Mouse (Mus musculus): Measurements from ENCODE around the gene Gm36028. TPM values are rescaled to one million over a fixed set of nuclear protein-coding genes. Genes with fewer than 3 reads are reported as not detected.

Gm36028 gene
- polyA plus RNA-seq, 1 experiment from 2014 or later: 0.43 TPM

- WGBS: 91% methylated on average over 4 of the region's 4 CpGs
- no peak overlapping the region for H3K27ac ChIP-seq (ENCODE audit: low read length)
- H3K9ac ChIP-seq (ENCODE audit: low read length): no peak overlapping the region
- no peaks in the 10 kb centered on the region for H3K4me1 ChIP-seq (replicated peaks; ENCODE audit: control insufficient read depth, insufficient read depth, low read length)
- no peak overlapping the region for H3K4me3 ChIP-seq (ENCODE audit: low read length)
- no peaks in the 10 kb centered on the region for H3K27me3 ChIP-seq (ENCODE audit: control insufficient read depth, insufficient read depth, low read depth, low read length)
- peaks cover 43% of the 10 kb centered on the region for H3K36me3 ChIP-seq (ENCODE audit: control insufficient read depth, insufficient read depth, low read length)
- no peak for ATAC-seq (ENCODE audit: low read depth)
- no peaks in the 10 kb centered on the region for H3K9me3 ChIP-seq (ENCODE audit: control insufficient read depth, low read length)
- H3K4me2 ChIP-seq (ENCODE audit: low read depth, low read length): no peak overlapping the region
These were observed 18.9 kb upstream of the Gm36028 start for GRCm38 (mm10) chr16:37879750-37880419.

GRCm38 (mm10) chr16:37878951-37879505 is 18.1 kb upstream of the Gm36028 start:
- no peak overlapping the region for H3K4me2 ChIP-seq (ENCODE audit: low read depth, low read length)

GRCm38 (mm10) chr16:37877406-37877805 is 16.5 kb upstream of the Gm36028 start:
- no peak for ATAC-seq (ENCODE audit: low read depth)
- H3K9ac ChIP-seq (ENCODE audit: low read length): no peak overlapping the region
- WGBS: 91% methylated on average over 3 of the region's 3 CpGs
- no peak overlapping the region for H3K4me2 ChIP-seq (ENCODE audit: low read depth, low read length)
- H3K27me3 ChIP-seq (ENCODE audit: control insufficient read depth, insufficient read depth, low read depth, low read length): no peaks in the 10 kb centered on the region
- H3K9me3 ChIP-seq (ENCODE audit: control insufficient read depth, low read length): no peaks in the 10 kb centered on the region
- 0 out of 2 replicates have a peak, but pooled peaks cover 2% of the 10 kb centered on the region for H3K4me1 ChIP-seq (replicated peaks; ENCODE audit: control insufficient read depth, insufficient read depth, low read length)
- no peak overlapping the region for H3K4me3 ChIP-seq (ENCODE audit: low read length)
- no peak overlapping the region for H3K27ac ChIP-seq (ENCODE audit: low read length)
- peaks cover 29% of the 10 kb centered on the region for H3K36me3 ChIP-seq (ENCODE audit: control insufficient read depth, insufficient read depth, low read length)

More at GRCm38 (mm10) chr16:37878951-37879505, 18.1 kb upstream of the Gm36028 start:
- Histone ChIP-seq H3K4me1 (replicated peaks; ENCODE audit: control insufficient read depth, insufficient read depth, low read length) (0 out of 2 replicates have a peak, but pooled peaks cover 2% of the 10 kb centered on the region), H3K36me3 (ENCODE audit: control insufficient read depth, insufficient read depth, low read length) (peaks cover 41% of the 10 kb centered on the region), H3K4me3 (ENCODE audit: low read length) (no peak overlapping the region), H3K27me3 (ENCODE audit: control insufficient read depth, insufficient read depth, low read depth, low read length) (no peaks in the 10 kb centered on the region), H3K27ac (ENCODE audit: low read length) (no peak overlapping the region), H3K9me3 (ENCODE audit: control insufficient read depth, low read length) (no peaks in the 10 kb centered on the region), H3K9ac (ENCODE audit: low read length) (no peak overlapping the region)
- whole genome bisulfite sequencing: 86% methylated on average over 7 of the region's 7 CpGs
- no peak for ATAC-seq (ENCODE audit: low read depth)

GRCm38 (mm10) chr16:37874501-37875235 is 13.7 kb upstream of the Gm36028 start:
- no peaks in the 10 kb centered on the region for H3K27me3 ChIP-seq (ENCODE audit: control insufficient read depth, insufficient read depth, low read depth, low read length)
- no peaks in the 10 kb centered on the region for H3K9me3 ChIP-seq (ENCODE audit: control insufficient read depth, low read length)
- peaks cover 18% of the 10 kb centered on the region for H3K4me1 ChIP-seq (replicated peaks; ENCODE audit: control insufficient read depth, insufficient read depth, low read length)
- H3K4me2 ChIP-seq (ENCODE audit: low read depth, low read length): no peak overlapping the region
- 73% methylated on average over 4 of the region's 4 CpGs for WGBS
- no peak overlapping the region for H3K4me3 ChIP-seq (ENCODE audit: low read length)
- ATAC-seq (ENCODE audit: low read depth): peak; percentile 56
- peaks cover 17% of the 10 kb centered on the region for H3K36me3 ChIP-seq (ENCODE audit: control insufficient read depth, insufficient read depth, low read length)
- no peak overlapping the region for H3K9ac ChIP-seq (ENCODE audit: low read length)
- 0 out of 2 replicates have a peak overlapping the region, but pooled peaks have one; percentile 27 for H3K27ac ChIP-seq (ENCODE audit: low read length)

GRCm38 (mm10) chr16:37871112-37871715 is 10.3 kb upstream of the Gm36028 start:
- H3K4me3 ChIP-seq (ENCODE audit: low read length): no peak overlapping the region
- H3K9ac ChIP-seq (ENCODE audit: low read length): no peak overlapping the region
- peak overlapping the region; percentile 30 for H3K4me2 ChIP-seq (ENCODE audit: low read depth, low read length)
- peaks cover 24% of the 10 kb centered on the region for H3K4me1 ChIP-seq (replicated peaks; ENCODE audit: control insufficient read depth, insufficient read depth, low read length)
- 67% methylated on average over 4 of the region's 4 CpGs for WGBS
- peak overlapping the region; percentile 9; the same call in 1 of the 2 replicates for H3K27ac ChIP-seq (ENCODE audit: low read length)
- no peaks in the 10 kb centered on the region for H3K36me3 ChIP-seq (ENCODE audit: control insufficient read depth, insufficient read depth, low read length)
- H3K9me3 ChIP-seq (ENCODE audit: control insufficient read depth, low read length): no peaks in the 10 kb centered on the region
- no peaks in the 10 kb centered on the region for H3K27me3 ChIP-seq (ENCODE audit: control insufficient read depth, insufficient read depth, low read depth, low read length)
- no peak for ATAC-seq (ENCODE audit: low read depth)

GRCm38 (mm10) chr16:37869470-37870231 is 8.7 kb upstream of the Gm36028 start:
- H3K4me1 ChIP-seq (replicated peaks; ENCODE audit: control insufficient read depth, insufficient read depth, low read length): peaks cover 23% of the 10 kb centered on the region
- H3K4me3 ChIP-seq (ENCODE audit: low read length): peak overlapping the region; percentile 99
- H3K9ac ChIP-seq (ENCODE audit: low read length): peak overlapping the region; percentile 99
- no peaks in the 10 kb centered on the region for H3K36me3 ChIP-seq (ENCODE audit: control insufficient read depth, insufficient read depth, low read length)
- no peaks in the 10 kb centered on the region for H3K9me3 ChIP-seq (ENCODE audit: control insufficient read depth, low read length)
- H3K4me2 ChIP-seq (ENCODE audit: low read depth, low read length): peak overlapping the region; percentile 77
- WGBS: 6% methylated on average over 4 of the region's 4 CpGs
- H3K27ac ChIP-seq (ENCODE audit: low read length): peak overlapping the region; percentile 98
- no peak for ATAC-seq (ENCODE audit: low read depth)
- H3K27me3 ChIP-seq (ENCODE audit: control insufficient read depth, insufficient read depth, low read depth, low read length): no peaks in the 10 kb centered on the region

GRCm38 (mm10) chr16:37868506-37869469 is 7.8 kb upstream of the Gm36028 start:
- peak overlapping the region; percentile 99 for H3K9ac ChIP-seq (ENCODE audit: low read length)
- H3K9me3 ChIP-seq (ENCODE audit: control insufficient read depth, low read length): no peaks in the 10 kb centered on the region
- peak overlapping the region; percentile 99 for H3K4me3 ChIP-seq (ENCODE audit: low read length)
- peaks cover 22% of the 10 kb centered on the region for H3K4me1 ChIP-seq (replicated peaks; ENCODE audit: control insufficient read depth, insufficient read depth, low read length)
- peak overlapping the region; percentile 98 for H3K27ac ChIP-seq (ENCODE audit: low read length)
- H3K27me3 ChIP-seq (ENCODE audit: control insufficient read depth, insufficient read depth, low read depth, low read length): no peaks in the 10 kb centered on the region
- 0% methylated on average over 63 of the region's 87 CpGs for WGBS
- H3K4me2 ChIP-seq (ENCODE audit: low read depth, low read length): peak overlapping the region; percentile 77
- peak; percentile 80 for ATAC-seq (ENCODE audit: low read depth)
- H3K36me3 ChIP-seq (ENCODE audit: control insufficient read depth, insufficient read depth, low read length): no peaks in the 10 kb centered on the region
